Mouse (Mus musculus) megakaryocyte, embryonic 14.5 days (primary cell): ENCODE measurements at regions not wholly inside any gene's neighbourhood (a gene's known extent, or its start where the extent isn't known, plus 50 kb on each side); places are given as distances from the start of the nearest gene placed in this dataset.

Experiments
- H3K27me3 ChIP-seq: replicated peaks from 2 replicates; pipeline ENCODE3; 2012; ENCODE audit warnings: inconsistent platforms
- H3K36me3 ChIP-seq: replicated peaks from 2 replicates; pipeline ENCODE3; 2012; ENCODE audit warnings: low read length, inconsistent platforms, mixed read lengths
- H3K4me1 ChIP-seq: 2 replicates; pipeline ENCODE4 v1.6.1; 2012; ENCODE audit warnings: inconsistent platforms
- H3K4me3 ChIP-seq: replicated peaks from 2 replicates; pipeline ENCODE3; 2012; ENCODE audit warnings: moderate library complexity, mild to moderate bottlenecking, inconsistent platforms
- H3K9me3 ChIP-seq: 2 replicates; pipeline ENCODE4 v1.6.1; 2012; ENCODE audit warnings: inconsistent platforms
- FLI1 ChIP-seq: IDR thresholded peaks from 2 replicates; pipeline ENCODE4 v1.6.1; 2012; ENCODE audit warnings: low read length, inconsistent platforms, mixed read lengths
- GATA1 ChIP-seq: IDR thresholded peaks from 3 replicates; pipeline ENCODE4 v1.6.1; 2012; ENCODE audit warnings: mixed read lengths, low read length, inconsistent platforms, borderline replicate concordance

- H3K36me3 ChIP-seq = no peaks in the 10 kb centered on the region
- H3K4me3 ChIP-seq = no peak overlapping the region
- no peak for TF ChIP-seq GATA1
- no peak for TF ChIP-seq FLI1
- H3K9me3 ChIP-seq = peaks cover 3% of the 10 kb centered on the region; the same call in 1 of the 2 replicates
- H3K4me1 ChIP-seq = no peaks in the 10 kb centered on the region
- H3K27me3 ChIP-seq = no peaks in the 10 kb centered on the region
Observed at GRCm38 (mm10) chr8:26748161-26748971, 228.8 kb upstream of the Zfp703 start.

GRCm38 (mm10) chr8:26748972-26749291 lies 228.2 kb upstream of the Zfp703 start:
- no peaks in the 10 kb centered on the region for H3K4me1 ChIP-seq
- peaks cover 6% of the 10 kb centered on the region for H3K9me3 ChIP-seq
- no peak overlapping the region for H3K4me3 ChIP-seq
- no peaks in the 10 kb centered on the region for H3K36me3 ChIP-seq
- TF ChIP-seq GATA1 = no peak
- TF ChIP-seq FLI1 = no peak
- no peaks in the 10 kb centered on the region for H3K27me3 ChIP-seq

- H3K9me3 ChIP-seq = peaks cover 11% of the 10 kb centered on the region
- no peaks in the 10 kb centered on the region for H3K36me3 ChIP-seq
- no peaks in the 10 kb centered on the region for H3K4me1 ChIP-seq
- no peak overlapping the region for H3K4me3 ChIP-seq
- TF ChIP-seq FLI1 (no peak), GATA1 (no peak)
- H3K27me3 ChIP-seq = no peaks in the 10 kb centered on the region
Observed at GRCm38 (mm10) chr8:26750120-26750519, 227.0 kb upstream of the Zfp703 start.

- H3K4me3 ChIP-seq = no peak overlapping the region
- no peak for TF ChIP-seq FLI1
- no peak for TF ChIP-seq GATA1
- H3K9me3 ChIP-seq = peaks cover 11% of the 10 kb centered on the region; the same call in 1 of the 2 replicates
- H3K4me1 ChIP-seq = no peaks in the 10 kb centered on the region
- H3K36me3 ChIP-seq = no peaks in the 10 kb centered on the region
- H3K27me3 ChIP-seq = no peaks in the 10 kb centered on the region
Observed at GRCm38 (mm10) chr8:26751651-26752050, 225.5 kb upstream of the Zfp703 start.

- no peaks in the 10 kb centered on the region for H3K4me1 ChIP-seq
- no peaks in the 10 kb centered on the region for H3K27me3 ChIP-seq
- no peak for TF ChIP-seq GATA1
- TF ChIP-seq FLI1 = no peak
- H3K4me3 ChIP-seq = no peak overlapping the region
- peaks cover 22% of the 10 kb centered on the region for H3K9me3 ChIP-seq
- no peaks in the 10 kb centered on the region for H3K36me3 ChIP-seq
Observed at GRCm38 (mm10) chr8:26756452-26756851, 220.7 kb upstream of the Zfp703 start.

GRCm38 (mm10) chr8:26760726-26761125 lies 216.4 kb upstream of the Zfp703 start:
- no peaks in the 10 kb centered on the region for H3K4me1 ChIP-seq
- no peak overlapping the region for H3K4me3 ChIP-seq
- TF ChIP-seq FLI1 (no peak), GATA1 (no peak)
- no peaks in the 10 kb centered on the region for H3K36me3 ChIP-seq
- peaks cover 30% of the 10 kb centered on the region for H3K9me3 ChIP-seq
- no peaks in the 10 kb centered on the region for H3K27me3 ChIP-seq

- H3K4me3 ChIP-seq = no peak overlapping the region
- TF ChIP-seq FLI1 = no peak
- no peak for TF ChIP-seq GATA1
- no peaks in the 10 kb centered on the region for H3K27me3 ChIP-seq
- H3K36me3 ChIP-seq = no peaks in the 10 kb centered on the region
- H3K4me1 ChIP-seq = no peaks in the 10 kb centered on the region
- H3K9me3 ChIP-seq = peaks cover 43% of the 10 kb centered on the region
Observed at GRCm38 (mm10) chr8:26762942-26763778, 214.0 kb upstream of the Zfp703 start.

- no peak for TF ChIP-seq GATA1
- no peak for TF ChIP-seq FLI1
Observed at GRCm38 (mm10) chr8:26768474-26769229, 208.5 kb upstream of the Zfp703 start.

GRCm38 (mm10) chr8:26770424-26770886 lies 206.7 kb upstream of the Zfp703 start:
- Histone ChIP-seq H3K4me3 (no peak overlapping the region), H3K4me1 (no peaks in the 10 kb centered on the region), H3K27me3 (peaks cover 5% of the 10 kb centered on the region), H3K9me3 (peaks cover 25% of the 10 kb centered on the region), H3K36me3 (no peaks in the 10 kb centered on the region)
- TF ChIP-seq GATA1 (no peak), FLI1 (no peak)

More at GRCm38 (mm10) chr8:26768474-26769229, 208.5 kb upstream of the Zfp703 start:
- peaks cover 5% of the 10 kb centered on the region for H3K27me3 ChIP-seq
- H3K4me1 ChIP-seq = no peaks in the 10 kb centered on the region
- peaks cover 27% of the 10 kb centered on the region for H3K9me3 ChIP-seq
- no peak overlapping the region for H3K4me3 ChIP-seq
- H3K36me3 ChIP-seq = no peaks in the 10 kb centered on the region

GRCm38 (mm10) chr8:26778917-26779537 lies 198.1 kb upstream of the Zfp703 start:
- Histone ChIP-seq H3K36me3 (no peaks in the 10 kb centered on the region), H3K4me1 (no peaks in the 10 kb centered on the region), H3K27me3 (peaks cover 5% of the 10 kb centered on the region), H3K4me3 (no peak overlapping the region), H3K9me3 (peaks cover 18% of the 10 kb centered on the region)
- TF ChIP-seq FLI1 = no peak
- TF ChIP-seq GATA1 = no peak
